Mouse (Mus musculus): ENCODE results near the gene Sash1.

Gene Sash1

DNA sequence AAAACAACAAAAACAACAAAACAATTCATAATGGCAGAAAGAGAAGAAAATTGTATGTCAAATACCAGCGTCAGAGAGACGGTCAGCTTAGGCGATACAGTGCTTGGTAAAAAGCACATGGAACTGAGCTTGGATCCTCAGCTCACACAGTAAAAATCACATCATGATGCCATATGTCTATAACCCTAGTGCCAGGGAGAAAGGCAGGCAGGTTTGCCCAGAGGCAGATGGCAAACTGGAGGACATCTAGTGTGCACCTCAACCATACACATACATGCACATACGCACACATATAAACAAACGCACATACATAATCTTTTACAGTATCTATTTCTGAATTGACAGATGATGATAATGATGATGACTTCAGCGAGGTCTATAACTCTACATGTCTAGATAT is 96.8 kb downstream of the Sash1 start:
- no peak for DNase-seq (ENCODE audit: low spot score)

GRCm38 (mm10) chr10:8787221-8787620 is 98.6 kb downstream of the Sash1 start:
- DNase-seq (ENCODE audit: low spot score), result no peak

DNA sequence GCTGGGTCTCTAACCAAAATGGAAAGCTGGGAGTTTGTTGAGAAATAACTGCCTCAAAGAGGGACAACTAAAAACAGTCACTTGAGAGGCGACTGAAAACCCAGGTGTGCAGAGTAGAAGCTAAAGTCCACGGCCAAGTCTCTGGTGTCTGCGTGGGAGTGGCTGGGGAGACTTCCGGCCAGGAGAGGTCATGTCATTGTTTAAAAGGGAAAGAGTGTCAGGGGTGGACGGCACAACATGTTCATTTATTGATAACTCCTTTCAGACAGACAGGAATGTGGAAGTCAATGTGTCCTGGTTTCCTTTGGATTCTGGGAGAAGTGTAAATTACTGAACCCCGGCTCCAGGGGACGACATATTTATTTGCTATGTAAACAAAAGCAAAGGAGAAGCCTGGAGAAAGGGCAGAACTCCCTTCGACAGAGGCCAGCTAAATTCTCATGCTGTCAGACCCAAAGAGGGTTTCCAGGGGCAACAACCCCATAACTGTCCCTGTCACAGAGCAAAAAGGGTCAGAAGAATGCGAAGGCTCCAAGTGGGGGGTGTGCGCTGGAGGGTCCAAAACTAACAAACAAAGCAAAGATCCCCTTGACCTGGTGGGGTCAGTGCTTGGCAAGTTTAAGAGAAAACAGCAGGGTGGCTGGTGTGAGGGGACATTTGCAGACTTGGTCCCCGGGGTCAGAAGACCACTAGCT is 100.3 kb downstream of the Sash1 start:
- no peak for DNase-seq (ENCODE audit: low spot score)

- no peak for DNase-seq (ENCODE audit: low spot score)
Measured at GRCm38 (mm10) chr10:8781876-8782372, 103.9 kb downstream of the Sash1 start.

DNA sequence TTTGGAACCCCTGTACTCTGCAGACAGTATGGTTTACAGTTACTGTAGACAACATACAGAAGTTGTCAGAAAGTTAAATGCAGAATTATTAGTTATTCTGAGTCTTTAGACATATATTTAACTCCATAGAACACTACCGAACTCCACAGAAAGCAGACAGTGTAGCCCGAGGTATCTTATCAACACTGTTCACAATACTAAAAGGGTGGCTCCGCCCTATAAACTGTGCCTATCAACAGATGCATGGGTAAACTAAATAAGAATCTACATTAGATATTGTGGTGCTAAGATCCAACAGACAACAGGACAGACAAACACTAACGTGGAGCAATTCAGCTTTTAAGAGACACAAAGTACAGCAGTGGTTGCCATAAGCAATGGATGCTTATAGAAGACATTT is 106.0 kb downstream of the Sash1 start:
- DNase-seq (ENCODE audit: low spot score), result no peak

DNA sequence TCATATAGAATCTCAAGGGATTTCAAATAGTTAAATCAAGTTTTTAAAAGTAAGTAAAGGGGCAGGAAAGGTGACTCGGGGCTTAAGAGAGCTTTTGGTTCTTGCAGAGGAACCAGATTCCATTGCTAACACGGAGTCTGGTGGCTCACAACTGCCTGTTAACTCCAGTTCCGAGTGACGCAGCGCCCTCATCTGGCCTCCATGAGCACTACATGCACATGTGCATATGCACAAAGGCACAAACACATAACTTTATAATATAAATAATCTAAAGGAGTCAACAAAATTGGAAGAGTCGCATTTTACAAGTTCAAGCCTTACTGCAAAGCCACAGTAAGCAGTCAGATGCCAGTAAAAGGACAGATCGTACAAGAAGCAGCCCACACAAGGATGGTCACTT is 107.0 kb downstream of the Sash1 start:
- no peak for DNase-seq (ENCODE audit: low spot score)

DNA sequence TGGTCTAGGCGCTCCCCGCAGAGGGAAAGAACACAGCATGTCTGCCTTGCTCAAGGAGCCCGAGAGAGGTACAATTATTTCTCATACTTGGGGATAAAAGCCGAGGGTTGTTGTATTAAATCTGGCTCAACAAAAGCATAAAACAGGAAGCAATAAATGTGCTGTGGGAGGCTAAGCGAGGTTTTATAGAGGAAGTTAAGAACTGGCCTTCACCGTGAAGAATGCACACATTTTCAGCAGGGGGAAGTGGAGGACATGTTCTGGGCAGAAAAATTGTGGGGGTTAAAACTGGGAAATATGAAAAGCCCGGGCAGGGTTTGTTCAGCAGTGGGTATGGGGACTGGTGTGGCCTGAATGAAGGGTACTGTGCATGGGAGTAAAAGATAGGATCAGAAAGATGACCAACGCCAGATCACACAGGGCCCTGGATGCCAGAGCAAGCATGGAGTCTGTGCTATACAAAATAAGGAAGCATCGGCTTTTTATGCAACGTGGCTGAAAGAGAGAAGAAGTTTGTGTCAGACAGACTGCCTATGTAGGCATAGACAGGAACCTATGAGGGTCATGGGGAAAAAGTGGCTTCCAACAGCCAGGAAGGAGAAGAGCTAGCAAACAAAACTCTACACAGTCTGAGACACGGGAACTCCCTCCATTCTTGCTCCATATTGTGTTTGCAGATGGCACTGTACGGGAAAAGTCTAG is 108.2 kb downstream of the Sash1 start:
- DNase-seq (ENCODE audit: low spot score), result no peak

DNA sequence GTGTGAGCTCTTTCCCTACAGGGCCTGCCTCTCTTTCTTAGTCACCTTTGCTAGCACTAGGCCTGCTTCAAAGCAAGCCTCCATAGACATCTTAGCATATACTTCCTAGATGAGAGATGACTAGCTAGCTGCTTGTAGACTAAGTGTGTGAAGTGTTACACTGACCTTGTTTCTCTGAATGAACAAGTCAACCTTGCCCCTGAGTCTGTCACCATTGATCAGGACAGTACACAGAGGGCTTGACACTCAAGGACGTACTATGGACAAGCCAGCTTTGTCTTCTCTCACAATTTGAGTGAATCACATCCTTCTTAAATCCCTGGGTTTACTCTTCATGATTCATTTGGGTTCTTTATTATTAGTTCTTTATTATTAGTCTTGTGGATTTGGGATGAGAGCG is 109.1 kb downstream of the Sash1 start:
- DNase-seq (ENCODE audit: low spot score), result no peak

GRCm38 (mm10) chr10:8775794-8776193 is 110.1 kb downstream of the Sash1 start:
- no peak for DNase-seq (ENCODE audit: low spot score)

DNA sequence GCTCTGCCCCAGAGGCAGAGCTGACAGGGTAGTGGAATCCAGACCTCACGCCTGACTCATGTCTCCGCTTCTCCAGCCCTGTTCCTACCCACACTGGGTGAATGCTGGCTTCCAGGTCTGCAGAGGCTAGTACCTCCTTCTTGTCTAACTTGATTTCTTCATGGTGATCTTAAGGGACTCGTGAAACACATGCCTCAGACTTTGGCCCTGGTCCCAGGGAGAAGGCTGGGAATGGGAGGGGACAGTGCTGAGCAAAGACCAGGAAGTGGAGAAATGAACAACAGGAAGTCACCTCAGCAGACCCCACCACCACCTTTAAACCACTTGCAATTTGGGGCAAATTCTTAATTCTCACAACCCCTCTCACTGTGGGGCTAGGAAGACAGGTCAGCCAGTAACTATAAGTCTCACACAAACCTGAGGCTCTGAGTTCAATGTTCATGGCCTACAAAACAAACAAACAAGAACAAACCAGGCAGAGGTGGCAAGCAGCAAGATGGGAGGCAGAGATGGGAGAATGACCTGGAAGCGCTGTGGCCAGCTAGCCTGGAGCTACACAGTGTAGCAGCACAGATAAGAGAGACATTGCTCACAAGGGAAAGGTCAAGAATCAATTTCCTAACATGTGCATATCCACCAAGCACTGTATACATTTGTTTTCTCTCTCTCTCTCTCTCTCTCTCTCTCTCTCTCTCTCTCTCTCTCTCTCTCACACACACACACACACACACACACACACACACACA is 113.2 kb downstream of the Sash1 start:
- no peak for DNase-seq (ENCODE audit: low spot score)

DNA sequence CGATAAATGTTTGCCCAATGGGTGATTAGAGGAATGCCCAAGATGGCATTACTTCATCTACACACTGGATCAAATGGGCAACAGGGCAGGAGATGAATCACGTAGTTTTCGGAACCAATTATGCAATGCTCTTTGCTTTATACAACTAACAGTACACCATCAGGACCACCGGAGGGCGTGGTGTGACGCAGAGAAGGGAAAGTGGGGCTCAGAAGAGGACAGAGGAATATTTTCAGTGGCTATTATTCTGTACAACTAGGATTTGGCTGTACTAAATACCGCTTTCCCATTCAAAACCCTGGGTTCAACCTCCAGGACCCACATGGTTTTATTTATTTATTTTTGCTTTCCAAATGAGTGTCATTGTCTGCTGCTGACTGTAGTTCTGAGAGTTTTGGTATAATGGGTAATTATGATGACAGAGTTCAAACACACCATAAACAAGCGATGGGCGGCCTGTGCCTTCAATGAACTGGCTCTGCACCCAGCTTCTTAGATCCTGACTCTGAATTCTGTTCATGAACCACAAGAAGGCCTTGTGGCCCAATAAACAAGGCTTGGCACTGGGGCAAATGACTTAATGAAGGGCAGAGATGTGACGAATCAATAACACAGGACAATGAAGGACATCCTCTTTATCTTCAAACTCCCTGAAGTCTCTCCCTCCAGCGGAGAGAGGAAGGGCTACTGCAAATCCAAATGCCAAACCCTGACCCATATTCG is 114.8 kb downstream of the Sash1 start:
- no peak for DNase-seq (ENCODE audit: low spot score)

- DNase-seq (ENCODE audit: low spot score), result no peak
Measured at GRCm38 (mm10) chr10:8768654-8769053, 117.2 kb downstream of the Sash1 start.

- DNase-seq (ENCODE audit: low spot score), result no peak
Measured at GRCm38 (mm10) chr10:8767381-8767780, 118.5 kb downstream of the Sash1 start.

- no peak for DNase-seq (ENCODE audit: low spot score)
Measured at GRCm38 (mm10) chr10:8765922-8766522, 119.8 kb downstream of the Sash1 start.

DNA sequence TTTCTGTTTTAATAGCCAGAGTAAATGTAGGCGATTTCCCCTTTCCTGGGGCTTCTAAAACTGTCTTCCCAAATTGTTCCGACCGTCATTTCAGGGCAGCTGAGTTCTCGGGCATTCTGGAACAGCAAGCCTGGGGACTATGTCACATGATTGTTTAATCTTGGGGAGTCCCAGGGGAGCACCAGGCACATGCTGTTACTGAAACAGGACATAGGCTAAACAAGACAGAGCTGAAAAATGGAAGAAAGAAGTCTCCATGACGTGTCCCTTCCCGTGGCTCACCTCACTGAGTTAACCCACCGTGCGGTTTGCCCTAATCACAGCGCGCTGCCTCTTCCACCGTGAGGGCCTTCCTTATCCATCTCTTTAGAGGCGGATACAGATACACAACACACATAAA is 123.1 kb downstream of the Sash1 start:
- DNase-seq (ENCODE audit: low spot score), result no peak

DNA sequence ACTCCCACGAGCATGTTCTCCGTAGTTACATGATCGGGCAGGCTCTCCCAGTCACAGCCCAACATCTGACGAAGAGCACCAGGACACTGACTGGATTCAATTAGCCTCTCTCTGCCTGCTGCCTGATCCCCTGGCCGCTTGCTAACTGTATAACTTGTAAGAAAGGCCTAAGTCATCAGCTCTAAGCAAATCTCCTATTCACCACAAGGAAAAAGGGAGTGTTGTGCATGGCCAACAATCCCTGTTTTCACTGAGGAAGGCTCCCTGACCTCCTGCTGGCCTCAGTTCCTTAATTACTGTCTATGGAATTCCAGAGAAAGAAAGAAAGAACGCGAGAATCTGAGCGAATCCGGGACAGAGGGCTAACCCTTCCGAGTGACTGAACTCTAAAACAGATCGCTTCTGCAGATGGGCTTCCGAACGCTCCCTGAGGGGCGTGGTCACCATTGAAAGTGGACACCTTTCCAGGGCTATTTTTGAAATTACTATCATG is 123.6 kb downstream of the Sash1 start:
- DNase-seq (ENCODE audit: low spot score), result no peak

DNA sequence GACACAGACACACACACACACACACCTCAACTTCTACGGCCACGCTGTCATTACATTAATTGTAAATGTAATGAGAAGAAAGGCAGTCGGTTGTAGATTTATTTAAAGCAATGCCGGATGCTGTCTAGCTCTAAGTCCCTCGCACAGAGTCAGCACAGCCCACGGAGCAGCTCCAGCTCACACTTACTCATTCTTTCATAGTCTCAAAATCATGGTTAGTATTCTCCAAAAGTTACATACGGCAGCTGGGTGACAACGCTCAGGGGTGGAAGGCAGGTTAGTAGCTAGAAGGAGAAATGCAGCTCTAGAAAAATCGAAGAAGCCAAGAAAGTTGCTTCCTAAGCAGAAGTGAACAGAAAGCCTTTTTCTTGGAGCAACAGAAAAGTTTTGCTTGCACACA is 124.2 kb downstream of the Sash1 start:
- DNase-seq (ENCODE audit: low spot score), result no peak

DNA sequence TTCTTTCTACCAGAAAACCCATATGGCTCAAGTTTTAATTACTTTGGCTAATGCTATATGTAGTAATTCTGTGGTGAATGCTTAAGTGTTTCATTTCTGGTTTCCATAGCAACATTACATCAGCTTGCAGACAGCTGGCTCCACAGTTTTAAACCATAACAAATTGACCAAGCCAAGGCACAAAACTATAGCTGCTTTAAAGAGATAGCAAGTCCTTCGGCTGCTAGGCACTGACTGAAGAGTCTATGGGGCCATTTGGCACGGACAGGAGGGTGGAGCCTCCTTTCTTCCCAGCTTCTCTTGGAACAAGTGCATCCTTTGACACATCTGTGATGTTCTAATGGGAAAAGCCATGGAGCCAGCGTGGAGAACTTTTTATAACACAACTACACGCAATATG is 125.3 kb downstream of the Sash1 start:
- DNase-seq (ENCODE audit: low spot score), result no peak

DNA sequence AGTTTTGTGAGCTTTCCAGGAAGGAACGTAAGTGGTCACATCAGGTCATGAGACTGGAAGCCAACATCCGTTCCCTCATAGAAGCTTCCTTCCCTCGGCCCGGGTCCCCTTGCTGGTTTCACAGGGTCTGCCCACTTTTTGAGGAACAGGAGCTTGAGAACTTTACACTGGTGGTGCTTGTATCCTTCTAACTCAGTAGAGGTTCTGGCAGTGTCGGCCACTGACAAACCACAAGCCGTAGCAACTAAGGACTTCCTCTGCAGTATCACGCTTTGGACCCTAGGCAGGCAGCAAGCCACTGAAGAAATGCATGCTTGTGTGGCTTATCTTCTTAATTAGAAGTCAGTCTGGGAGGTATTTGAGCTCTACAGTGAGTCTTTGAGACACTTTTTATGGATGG is 126.6 kb downstream of the Sash1 start:
- no peak for DNase-seq (ENCODE audit: low spot score)

DNA sequence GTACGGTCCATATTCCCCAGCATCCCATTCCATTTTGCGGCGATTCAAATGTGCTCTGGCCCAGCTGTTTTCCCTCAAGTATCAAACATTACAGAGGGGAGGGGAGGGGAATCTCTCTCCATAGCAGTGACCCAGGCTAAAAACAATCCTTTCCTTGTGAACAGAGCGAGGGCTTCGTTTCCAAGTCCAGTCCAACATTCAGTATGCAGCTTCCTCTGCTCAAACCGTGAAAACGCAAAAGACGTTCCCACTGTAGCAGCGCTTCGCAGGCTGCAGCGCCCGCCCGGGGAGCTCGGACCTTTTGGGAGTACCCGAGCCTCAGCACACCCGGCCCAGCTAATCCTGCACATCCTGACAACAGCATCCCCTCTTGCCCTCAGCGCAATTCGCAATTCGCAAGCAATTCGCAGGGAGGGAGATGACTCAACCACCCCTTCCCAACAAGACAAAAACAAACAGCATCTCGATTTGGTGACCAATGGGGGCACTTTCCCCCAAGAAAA is 128.4 kb downstream of the Sash1 start:
- DNase-seq (ENCODE audit: low spot score), result no peak

GRCm38 (mm10) chr10:8756604-8757354 is 129.1 kb downstream of the Sash1 start:
- no peak for DNase-seq (ENCODE audit: low spot score)
